Mouse (Mus musculus): ENCODE data around the gene Prl8a8.

Prl8a8 gene

DNA sequence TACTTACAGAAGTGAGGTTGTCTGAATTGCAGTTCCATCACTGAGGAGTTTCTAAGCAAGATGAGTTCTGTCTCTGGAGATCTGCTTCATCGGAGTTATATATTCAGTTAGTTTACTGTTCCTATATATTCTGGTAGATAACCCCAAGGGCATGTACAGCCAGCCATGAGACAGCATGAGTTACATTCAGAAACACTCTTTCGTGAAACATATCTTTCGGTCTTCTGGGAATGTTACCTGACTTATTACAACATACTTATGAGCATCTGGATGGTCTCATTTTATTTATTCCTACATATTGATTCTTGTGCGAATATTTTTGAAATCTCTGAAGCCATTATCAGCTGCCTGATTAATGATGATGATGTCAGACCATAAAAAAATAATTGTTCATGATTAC lies at the start of gene Prl8a8:
Gene Prl8a8 (minus strand): TSS at position 101 of the 400 bp plus-strand sequence.
- no peak for DNase-seq (ENCODE audit: low spot score)

DNA sequence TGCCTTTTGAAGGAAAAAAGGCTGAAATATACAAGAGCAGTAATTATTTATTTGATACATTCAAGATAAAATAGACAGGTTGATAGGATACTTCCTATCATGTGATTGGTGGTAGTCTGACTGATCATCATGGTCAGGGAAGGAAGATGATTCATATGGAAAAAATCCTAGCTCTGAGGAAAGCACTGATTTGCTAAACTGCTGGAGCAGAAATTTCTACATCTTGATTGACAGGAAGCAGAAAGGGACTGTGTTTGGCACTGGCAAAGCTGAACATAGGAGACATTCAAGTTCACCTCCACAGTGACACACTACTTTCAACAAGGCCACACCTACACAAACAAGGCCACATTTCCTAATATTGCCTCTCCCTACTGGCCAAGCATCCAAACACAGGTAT lies 40.3 kb upstream of the Prl8a8 start:
- no peak for DNase-seq (ENCODE audit: low spot score)

DNA sequence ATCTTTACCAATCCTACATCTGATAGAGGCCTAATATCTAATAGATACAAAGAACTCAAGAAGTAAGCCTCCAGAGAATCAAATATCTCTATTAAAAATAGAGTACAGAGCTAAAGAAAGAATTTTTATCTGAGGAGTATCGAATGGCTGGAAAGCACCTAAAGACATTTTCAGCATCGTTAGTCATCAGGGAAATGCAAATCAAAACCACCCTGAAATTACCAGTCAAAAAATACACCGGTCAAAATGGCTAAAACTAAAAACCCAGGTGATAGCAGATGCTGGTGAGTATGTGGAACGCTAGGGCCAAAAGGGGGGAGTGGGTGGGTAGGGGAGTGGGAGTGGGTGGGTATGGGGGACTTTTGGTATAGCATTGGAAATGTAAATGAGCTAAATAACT lies 10.1 kb upstream of the Prl8a8 start:
- DNase-seq (ENCODE audit: low spot score) = no peak

DNA sequence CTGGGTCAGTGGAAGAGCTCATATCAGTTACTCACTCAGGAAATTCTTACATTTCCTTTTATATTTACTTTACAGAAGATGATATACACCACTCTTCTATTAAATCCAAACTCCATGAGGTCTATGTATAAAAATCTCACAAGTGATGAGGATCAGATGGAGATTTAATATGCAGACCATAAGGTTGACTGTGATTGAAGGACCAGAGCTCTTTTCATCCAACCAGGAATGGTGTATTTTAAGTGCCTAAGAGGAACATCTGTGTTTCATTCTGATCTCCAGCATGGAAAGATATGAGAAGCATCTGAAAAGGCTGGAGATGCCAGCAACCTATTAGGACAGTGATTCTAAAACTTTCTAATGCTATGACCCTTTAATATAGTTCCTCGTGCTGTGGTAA lies 5.4 kb downstream of the Prl8a8 start:
- no peak for DNase-seq (ENCODE audit: low spot score)
